Comparison of ENCODE assay signal across 7 mouse cellular contexts in genomic region chr13:73626745-73627549, GRCm38 (mm10). TPM values are rescaled to one million over a fixed set of nuclear protein-coding genes. Genes with fewer than 3 reads are reported as not detected.
DNase-seq lines count a peak whose midpoint lies in the region; ATAC-seq and TF ChIP-seq lines count a peak whose summit lies in the region.

Tert (plus strand) TSS chr13:73626911.

- DNase-seq in cerebellum, adult 8-10 months, result peak; percentile 24
- DNase-seq in spleen, adult 2 months (ENCODE audit: low read depth in 1 of 2, low spot score in 2 of 2), result peak in 1 of 2 experiments; percentile 19

- TF ChIP-seq CTCF in spleen, adult 2 months (IDR thresholded peaks at IDR 0.05; ENCODE audit: extremely low read depth, insufficient read depth, insufficient read length, insufficient replicate concordance), result peak; percentile 11; the same call in 1 of the 2 replicates

- peaks cover 31% of the 10 kb centered on the region for H3K36me3 ChIP-seq in limb, embryonic 12.5 days
- peaks cover 11% of the 10 kb centered on the region; the same call in 1 of the 2 replicates for H3K36me3 ChIP-seq in midbrain, embryonic 13.5 days
- peaks cover 2% of the 10 kb centered on the region; the same call in 1 of the 2 replicates for H3K36me3 ChIP-seq in spleen, adult 2 months (ENCODE audit: control insufficient read depth, insufficient read depth, low read length)

- H3K9me3 ChIP-seq in limb, embryonic 12.5 days, result no peaks in the 10 kb centered on the region
- H3K9me3 ChIP-seq in midbrain, embryonic 13.5 days, result no peaks in the 10 kb centered on the region

- 8% methylated on average over 47 of the region's 47 CpGs for WGBS in limb, embryonic 12.5 days
- 7% methylated on average over 47 of the region's 47 CpGs for WGBS in midbrain, embryonic 13.5 days
- 20% methylated on average over 47 of the region's 47 CpGs for WGBS in spleen, adult 2 months

- H3K9ac ChIP-seq in limb, embryonic 12.5 days (replicated peaks), result peak within 1 kb of the TSS; percentile 82
- peak within 1 kb of the TSS; percentile 75 for H3K9ac ChIP-seq in midbrain, embryonic 13.5 days (replicated peaks)

- H3K27ac ChIP-seq in limb, embryonic 12.5 days, result peak within 1 kb of the TSS; percentile 45; the same call in 1 of the 2 replicates
- H3K27ac ChIP-seq in midbrain, embryonic 13.5 days, result no peak within 1 kb of the TSS
- H3K27ac ChIP-seq in spleen, adult 2 months (ENCODE audit: insufficient read depth, low read length), result no peak within 1 kb of the TSS

- peaks cover 22% of the 10 kb centered on the region for H3K4me1 ChIP-seq in limb, embryonic 12.5 days (replicated peaks)
- H3K4me1 ChIP-seq in midbrain, embryonic 13.5 days (replicated peaks), result peaks cover 32% of the 10 kb centered on the region
- peaks cover 11% of the 10 kb centered on the region; the same call in 1 of the 2 replicates for H3K4me1 ChIP-seq in spleen, adult 2 months (ENCODE audit: control insufficient read depth, insufficient read depth, insufficient read length)

- ATAC-seq in activated CD4-positive, CD25-positive, alpha-beta regulatory T cell, adult 4 months, result peak; percentile 92
- peak; percentile 75 for ATAC-seq in frontal cortex, adult (ENCODE audit: low TSS enrichment)
- peak; percentile 84 for ATAC-seq in inflammation-experienced regulatory T-cells, adult 6 months
- ATAC-seq in limb, embryonic 12.5 days (ENCODE audit: insufficient number of reproducible peaks, insufficient read depth, low FRiP score, low TSS enrichment, low read depth), result peak; percentile 85
- peak; percentile 80 for ATAC-seq in midbrain, embryonic 13.5 days

- TF ChIP-seq POLR2A in spleen, adult 2 months (IDR thresholded peaks at IDR 0.05; ENCODE audit: low read depth, low read length), result no peak

- peak within 1 kb of the TSS; percentile 91 for H3K4me2 ChIP-seq in limb, embryonic 12.5 days
- peak within 1 kb of the TSS; percentile 89 for H3K4me2 ChIP-seq in midbrain, embryonic 13.5 days (replicated peaks)

- H3K27me3 ChIP-seq in limb, embryonic 12.5 days, result no peaks in the 10 kb centered on the region
- no peaks in the 10 kb centered on the region for H3K27me3 ChIP-seq in midbrain, embryonic 13.5 days
- H3K27me3 ChIP-seq in spleen, adult 2 months (ENCODE audit: control insufficient read depth, insufficient read depth, low read length), result no peaks in the 10 kb centered on the region

- H3K4me3 ChIP-seq in limb, embryonic 12.5 days (replicated peaks), result peak within 1 kb of the TSS; percentile 69
- H3K4me3 ChIP-seq in midbrain, embryonic 13.5 days (replicated peaks), result peak within 1 kb of the TSS; percentile 56
- peak within 1 kb of the TSS; percentile 69 for H3K4me3 ChIP-seq in spleen, adult 2 months (ENCODE audit: extremely low read depth, insufficient read depth, insufficient read length)

RNA-seq across cellular contexts. Expression of gene Tert, which starts in this region (rescaled TPM):
- 1 to 10 TPM; 2.4 to 2.8 TPM for polyA plus RNA-seq in activated CD4-positive, CD25-positive, alpha-beta regulatory T cell, adult 4 months (2017; shearing (Covaris generic))
- 1 to 10 TPM; 2.0 to 7.7 (median 2.8) TPM for polyA plus RNA-seq in inflammation-experienced regulatory T-cells, adult 6 months (2017; shearing (Covaris generic))
- polyA plus RNA-seq in limb, embryonic 12.5 days (2016; fragmentation: Nextera tagmentation; extraction: Ambion mirVana), result 10.6 and 13.3 TPM in 2 replicates
- 5.8 and 7.1 TPM in 2 replicates for polyA plus RNA-seq in midbrain, embryonic 13.5 days (2015; fragmentation: Nextera tagmentation; extraction: Ambion mirVana)
- polyA plus RNA-seq in spleen, adult 2 months (2012; rRNA removed), result 3.4 and 3.9 TPM in 2 replicates
